Mouse (Mus musculus): Measurements from ENCODE around the gene Sulf2. TPM values are rescaled to one million over a fixed set of nuclear protein-coding genes. Genes with fewer than 3 reads are reported as not detected.
A peak's percentile ranks its signal among the peaks of the same experiment; 100 is the strongest.

Sulf2 gene
- total RNA-seq, 2 experiments from 2014 or later = 59.3 to 60.7 TPM

DNA sequence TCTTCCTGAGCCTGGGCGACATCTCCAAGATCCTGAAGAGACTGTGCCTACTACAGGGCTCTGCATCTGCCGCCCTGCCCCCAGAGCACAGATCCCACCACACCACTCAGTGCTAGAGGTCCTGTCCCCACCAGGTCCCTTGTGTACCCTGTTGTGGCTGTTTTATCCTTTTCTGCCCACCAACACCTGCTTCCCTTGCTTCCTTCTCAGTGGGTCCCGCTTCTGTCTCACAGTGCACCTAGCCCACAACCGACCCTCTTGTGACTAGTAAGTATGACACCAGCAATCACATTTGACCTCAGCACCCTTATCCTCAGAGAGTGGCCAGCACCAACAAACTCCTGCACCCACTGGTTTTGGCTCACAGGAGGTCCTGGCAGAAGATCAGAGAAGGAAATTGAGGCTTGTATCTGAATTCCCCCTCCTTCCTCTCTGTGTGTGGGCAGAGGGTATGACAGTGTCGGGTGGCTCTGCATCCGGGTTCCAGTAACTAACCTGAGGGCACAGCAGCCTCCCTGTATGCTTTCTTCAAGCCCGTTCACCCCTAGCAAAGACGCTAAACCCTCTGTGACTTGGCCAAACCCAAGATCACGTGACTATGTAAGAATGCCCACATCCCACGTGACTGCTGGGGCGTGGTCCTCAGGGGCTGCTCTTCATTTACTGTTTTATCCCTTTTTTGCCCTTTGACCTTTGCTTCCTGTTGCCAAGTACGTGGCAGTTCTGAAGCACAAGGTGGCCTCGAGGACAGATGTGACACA, 29.8 kb downstream of the Sulf2 start:
- DNase-seq = no peak
- intact Hi-C loops (cut with DNase I) = no loop called here

DNA sequence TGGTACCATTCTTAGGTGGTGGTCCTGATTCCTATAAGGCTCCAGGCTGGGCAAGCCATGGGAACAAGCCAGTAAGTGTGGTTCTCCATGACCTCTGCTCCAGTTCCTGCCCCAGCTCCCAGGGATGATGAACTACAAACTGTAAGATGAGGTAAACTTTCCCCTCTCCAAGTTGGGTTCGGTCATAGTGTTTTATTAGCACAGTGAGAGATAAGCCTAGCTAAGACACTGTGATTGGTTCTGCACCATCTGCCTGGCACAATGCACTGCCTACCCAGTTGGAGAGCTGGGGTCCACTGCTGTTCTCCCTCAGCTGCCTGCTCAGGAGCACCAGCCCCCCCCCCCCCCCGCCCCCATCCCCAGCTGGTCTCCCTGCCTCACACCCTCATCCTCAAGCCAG, 30.4 kb downstream of the Sulf2 start:
- DNase-seq = no peak
- intact Hi-C loops (cut with DNase I) = no loop called here

DNA sequence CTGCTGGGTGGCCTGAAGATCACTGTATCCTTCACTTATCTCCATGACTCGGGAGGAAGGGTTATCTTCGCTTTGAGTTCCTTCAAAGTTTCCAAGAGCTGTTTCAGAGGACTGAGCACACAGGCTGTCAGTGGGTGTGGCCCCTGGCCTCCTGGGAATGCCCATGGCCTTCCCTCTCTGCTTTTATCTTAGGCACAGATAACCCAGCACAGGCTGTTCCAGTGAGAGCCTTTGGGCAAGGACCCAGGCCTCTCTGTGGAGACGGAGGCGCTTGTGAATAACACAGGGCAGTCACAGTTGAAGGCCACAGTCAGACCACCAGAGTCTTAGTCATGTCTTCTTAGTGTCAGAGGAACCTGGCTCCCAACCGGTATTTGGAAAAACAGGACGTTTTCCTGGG, 32.7 kb downstream of the Sulf2 start:
- peak; percentile 75 to 82 for DNase-seq
- intact Hi-C loops (cut with DNase I) = no loop called here

DNA sequence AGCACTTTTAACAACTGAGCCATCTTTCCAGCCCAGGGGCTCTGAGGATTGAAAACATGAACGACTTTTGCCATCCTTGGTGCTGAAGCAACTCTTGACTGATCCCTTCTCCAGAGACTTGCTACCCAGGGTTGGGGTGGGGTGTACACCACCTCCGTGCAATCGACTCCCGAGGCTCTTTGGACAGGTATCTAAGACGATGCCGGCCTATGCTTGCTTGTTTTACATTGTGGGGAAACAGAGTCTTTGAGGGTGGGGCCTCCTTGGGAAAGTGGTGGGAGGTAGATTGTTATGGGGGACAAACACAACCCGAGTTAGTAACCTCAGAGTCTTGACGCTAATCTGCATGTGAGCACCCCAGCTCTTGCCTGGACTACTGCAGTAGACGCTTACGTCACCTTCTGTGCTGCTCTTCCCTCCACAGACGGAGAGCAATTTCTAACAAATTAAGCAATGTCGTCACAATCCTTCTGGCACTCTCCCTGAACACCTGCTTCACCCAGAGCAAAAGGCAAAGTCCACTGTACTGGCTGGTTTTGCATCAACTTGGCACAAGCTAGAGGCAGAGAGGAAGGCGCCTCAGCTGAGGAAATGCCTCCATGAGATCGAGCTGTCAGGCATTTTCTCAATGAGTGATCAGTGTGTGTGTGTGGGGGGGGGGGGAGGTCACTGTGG, 33.6 kb downstream of the Sulf2 start:
- intact Hi-C loops (cut with DNase I) = no loop called here
- no peak for DNase-seq

DNA sequence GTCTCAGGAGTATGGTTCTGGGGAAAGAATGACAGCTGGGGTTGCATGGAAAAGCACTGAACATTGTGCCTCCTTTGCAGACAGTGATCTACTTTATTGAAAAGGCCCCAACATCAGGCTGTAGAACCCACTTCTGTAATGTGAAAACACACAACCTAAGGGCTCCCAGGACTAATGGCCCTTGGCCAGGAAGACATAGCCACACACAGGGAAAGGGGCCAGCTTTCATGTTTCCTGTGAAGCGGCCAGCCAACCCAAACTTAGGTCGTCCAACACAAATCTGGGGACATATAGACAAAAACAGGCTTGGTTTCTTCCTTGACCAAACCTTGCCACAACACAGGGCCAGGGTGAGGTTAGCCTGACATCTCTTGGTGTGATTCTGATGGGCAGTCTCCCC, 35.5 kb downstream of the Sulf2 start:
- no peak for DNase-seq
- intact Hi-C loops (cut with DNase I) = no loop called here

DNA sequence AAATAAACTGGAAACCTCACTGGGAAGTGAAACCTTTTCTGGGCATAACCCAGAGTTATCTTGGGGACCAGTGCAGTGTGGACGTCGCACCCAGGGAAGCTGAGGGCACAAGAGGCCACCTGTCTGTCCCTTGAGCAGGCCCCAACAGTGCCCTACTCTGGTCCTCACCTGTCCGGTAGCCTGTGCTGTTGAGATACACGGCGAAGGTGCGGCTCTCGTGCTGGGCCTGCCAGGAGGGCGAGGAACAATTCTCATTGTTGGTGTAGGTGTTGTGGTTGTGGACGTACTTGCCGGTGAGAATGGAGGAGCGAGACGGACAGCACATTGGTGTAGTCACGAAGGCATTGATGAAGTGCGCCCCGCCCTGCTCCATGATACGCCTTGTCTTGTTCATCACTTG, 38.8 kb downstream of the Sulf2 start:
- DNase-seq = no peak
- intact Hi-C loops (cut with DNase I) = no loop called here

DNA sequence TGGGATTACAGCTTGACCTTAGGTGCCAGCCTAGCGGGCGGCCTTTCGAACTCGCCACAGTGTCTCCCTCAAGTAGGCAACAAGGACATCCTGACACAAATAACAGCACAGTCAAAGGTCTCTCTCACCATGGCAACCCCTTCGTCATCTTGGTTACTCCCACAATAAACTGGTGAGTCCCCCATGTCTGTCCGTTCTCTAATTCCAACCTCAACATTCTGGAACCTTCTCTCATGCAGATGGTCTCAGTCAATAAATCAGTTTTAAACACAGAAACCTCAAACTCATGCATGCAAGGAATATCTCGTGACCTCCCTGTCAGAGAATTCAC, 39.2 kb downstream of the Sulf2 start:
- no peak for DNase-seq

DNA sequence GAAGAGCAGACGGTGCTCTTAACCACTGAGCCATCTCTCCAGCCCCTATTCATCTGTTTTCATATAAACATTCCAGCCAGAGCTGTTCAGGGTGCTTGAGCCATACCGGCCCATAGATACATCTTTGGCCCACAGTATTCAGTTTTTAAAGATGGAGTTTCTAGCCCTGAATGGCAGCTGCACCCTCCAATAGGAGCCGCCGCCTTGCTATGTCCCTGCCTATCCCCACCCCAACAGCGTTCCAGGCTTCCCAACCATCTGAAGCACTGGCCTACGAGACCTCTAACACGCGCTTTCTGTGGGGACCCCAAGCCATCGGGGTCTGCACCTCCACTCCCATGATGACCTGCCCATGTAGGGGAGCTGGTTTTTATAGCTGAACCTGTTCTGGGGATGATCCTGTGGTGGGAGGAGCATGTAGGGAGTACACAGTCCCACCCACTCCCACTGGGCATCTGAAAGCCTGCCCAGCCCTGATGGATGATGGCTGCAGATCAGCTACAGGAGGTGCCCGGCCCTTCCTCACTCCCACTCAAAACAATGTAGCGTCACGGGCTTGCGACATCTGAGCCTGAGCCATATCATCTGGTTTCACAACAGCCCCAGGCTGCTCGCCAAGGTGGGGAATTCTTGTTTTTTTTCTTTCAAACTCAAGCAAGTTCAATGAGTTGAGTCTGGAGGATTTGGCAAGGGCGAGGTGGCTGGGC, 39.7 kb downstream of the Sulf2 start:
- peak; percentile 80 to 82 for DNase-seq

More for the DNA sequence above, 39.2 kb downstream of the Sulf2 start:
- intact Hi-C loops (cut with DNase I) = no loop called here

DNA sequence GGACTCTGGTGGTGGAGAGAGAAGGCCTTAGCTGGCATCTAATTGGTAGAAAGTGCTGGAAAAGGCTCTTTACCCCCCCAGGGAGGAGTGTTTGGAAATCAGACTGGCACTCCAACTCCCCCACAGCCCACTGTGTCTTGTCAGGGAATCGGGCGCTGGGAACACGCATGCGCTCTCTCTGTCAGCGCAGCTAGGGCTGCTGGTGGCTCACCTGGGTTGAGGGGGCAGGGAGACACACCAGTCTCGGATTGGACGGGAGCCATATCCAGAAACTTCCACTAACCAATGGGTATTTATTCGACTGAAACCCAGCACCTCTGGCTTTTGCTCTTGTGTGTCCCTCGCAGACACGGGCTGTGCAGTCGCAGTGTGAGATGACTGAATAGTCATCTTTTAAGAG, 42.5 kb downstream of the Sulf2 start:
- intact Hi-C loops (cut with DNase I) = no loop called here
- no peak for DNase-seq

More for the DNA sequence above, 39.7 kb downstream of the Sulf2 start:
- intact Hi-C loops (cut with DNase I) = no loop called here

DNA sequence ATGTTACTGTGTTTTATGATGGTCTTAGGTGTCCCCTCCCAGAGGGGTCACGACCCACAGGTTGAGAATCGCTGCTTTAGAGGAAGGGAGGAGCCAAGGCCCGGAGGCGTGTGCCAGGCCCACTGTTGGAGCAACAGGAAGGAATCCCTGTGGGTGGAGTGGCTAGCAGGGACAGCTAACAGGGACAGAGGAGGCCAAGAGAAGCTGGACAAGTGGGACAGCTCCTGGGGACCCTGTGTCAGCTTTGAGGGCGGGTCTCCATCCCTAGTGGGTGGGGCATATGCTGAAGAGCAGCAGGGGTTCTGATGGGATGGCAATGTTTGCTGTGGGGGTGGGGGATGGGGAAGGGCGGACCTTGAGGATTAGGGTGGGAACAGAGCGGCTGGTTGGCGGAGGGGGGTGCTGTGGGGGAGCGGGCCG, 43.6 kb downstream of the Sulf2 start:
- intact Hi-C loops (cut with DNase I) = no loop called here
- DNase-seq = no peak

DNA sequence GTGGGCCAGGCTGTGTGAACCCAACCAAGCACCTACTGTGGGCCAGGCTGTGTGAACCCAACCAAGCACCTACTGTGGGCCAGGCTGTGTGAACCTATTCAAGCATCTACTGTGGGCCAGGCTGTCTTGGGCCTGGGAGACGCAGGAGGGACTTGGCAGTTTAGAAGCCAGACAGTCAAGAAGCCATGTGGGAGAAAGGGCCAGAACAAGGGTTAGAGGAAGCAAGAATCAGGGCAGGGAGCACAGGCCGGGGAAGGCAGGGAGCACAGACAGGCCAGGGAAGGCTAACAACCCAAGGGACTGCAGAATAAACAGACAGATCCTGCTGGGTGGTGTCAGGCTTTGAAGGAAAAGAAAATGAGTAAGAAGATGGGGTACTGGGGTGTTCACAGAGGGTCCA, 44.2 kb downstream of the Sulf2 start:
- no peak for DNase-seq
- intact Hi-C loops (cut with DNase I) = no loop called here

DNA sequence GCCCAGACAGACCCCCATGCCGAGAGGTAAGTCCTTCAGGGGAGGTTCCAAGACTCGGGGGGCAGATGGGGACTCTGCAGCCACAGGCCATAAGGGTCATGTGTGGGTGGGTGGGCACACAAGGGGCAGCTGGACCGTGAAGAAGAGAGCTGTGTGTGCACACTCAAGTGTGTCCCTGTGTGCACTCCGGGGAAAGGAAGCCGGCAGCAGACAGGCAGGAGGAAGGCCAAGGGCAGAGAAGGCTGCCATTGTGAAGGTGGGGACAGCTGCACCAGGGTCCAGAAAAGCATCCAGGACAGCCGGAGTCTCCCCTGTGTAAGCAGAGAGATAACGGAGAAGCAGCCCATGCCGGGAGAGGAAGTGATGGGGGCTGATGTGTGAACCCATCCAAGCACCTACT, 44.7 kb downstream of the Sulf2 start:
- DNase-seq = no peak
- intact Hi-C loops (cut with DNase I) = no loop called here

DNA sequence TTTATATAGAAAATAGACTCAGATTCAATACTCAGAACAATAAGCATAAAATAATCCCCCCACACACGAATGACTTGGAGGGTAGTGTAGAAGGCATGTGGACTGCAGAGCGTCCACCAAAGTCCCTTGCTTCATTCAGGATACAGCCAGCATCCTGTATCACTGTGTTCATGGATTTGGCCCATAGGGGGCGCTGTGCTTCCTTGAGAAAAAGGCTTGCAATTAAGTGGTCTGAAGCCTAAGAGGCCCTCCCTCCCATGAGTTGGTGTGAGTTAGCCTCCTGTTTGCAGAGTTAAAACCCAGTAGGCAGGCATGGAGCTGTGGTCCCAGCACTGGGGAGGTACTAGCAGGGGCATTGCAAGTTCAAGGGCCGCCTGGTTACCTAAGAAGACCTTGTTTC, 47.1 kb downstream of the Sulf2 start:
- DNase-seq = peak; percentile 87 to 93
- intact Hi-C loops (cut with DNase I) = loop anchor here (2.0 to 10.0 kb wide), 4 partner anchors 46 to 676 kb away; partner anchors contain the start of gene Sulf2

DNA sequence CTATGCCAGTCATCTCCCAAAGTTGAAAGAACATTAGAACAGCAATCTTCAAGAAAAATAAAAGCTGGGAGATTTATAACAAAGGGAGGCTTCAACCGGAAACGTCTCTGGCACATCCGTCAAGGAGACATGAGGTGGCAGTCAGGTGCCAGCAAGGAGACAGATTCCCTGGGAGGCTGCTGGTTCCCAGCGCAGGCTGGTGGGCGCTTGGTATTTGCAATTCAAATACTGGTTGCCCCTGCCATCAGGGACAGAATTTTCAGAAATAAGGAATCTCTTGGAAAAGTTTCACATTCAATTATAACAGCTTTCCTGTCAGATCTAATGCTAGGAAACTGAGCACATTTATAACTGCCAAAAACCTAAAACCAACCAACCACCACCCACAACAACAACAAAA, 47.6 kb downstream of the Sulf2 start:
- intact Hi-C loops (cut with DNase I) = loop anchor here (2.0 to 10.0 kb wide), 4 partner anchors 47 to 677 kb away; partner anchors contain the start of gene Sulf2

DNA sequence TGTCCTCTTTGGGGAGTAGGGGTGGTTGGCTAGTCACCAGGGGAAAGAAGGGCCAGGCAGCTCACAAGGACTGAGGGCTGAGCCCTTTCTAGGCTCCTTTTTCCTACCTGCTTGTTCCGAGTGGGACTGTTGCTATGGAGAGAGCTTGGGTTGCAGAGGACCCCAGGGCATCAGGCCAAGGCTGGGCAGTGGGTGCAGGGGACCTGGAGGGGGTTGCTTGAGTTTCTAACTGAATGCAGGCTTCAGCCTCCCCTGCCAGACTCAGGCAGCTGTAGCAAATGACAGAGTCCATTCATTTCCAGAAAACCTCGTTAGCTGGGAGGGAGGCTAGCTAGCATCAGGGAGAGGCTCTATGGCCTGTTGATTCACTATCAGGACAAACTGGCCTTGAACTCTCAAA, 48.8 kb downstream of the Sulf2 start:
- no peak for DNase-seq
- intact Hi-C loops (cut with DNase I) = loop anchor here (5.0 to 10.0 kb wide), 2 partner anchors 336 to 678 kb away; no protein-coding TSS in a partner anchor

More for the DNA sequence above, 47.6 kb downstream of the Sulf2 start:
- no peak for DNase-seq

DNA sequence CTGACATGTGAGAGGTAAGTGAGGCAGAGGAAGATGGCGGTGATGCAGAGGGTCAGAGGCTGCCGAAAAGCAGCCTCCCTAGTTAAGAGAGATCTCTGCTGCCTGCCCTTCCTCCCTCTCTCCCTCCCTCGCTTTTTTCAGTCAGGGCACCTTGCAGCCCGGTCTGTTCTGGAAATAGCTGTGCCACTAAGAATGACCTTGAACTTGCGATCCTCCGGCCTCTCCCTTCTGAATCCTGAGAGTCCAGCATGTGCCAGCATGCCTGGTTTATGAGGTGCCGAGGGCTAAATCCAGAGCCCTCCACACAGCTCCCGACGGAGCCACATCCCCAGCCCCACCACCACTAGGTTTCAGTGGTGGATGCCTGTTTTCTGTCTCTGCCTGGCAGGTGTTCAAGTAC, 49.6 kb downstream of the Sulf2 start:
- no peak for DNase-seq
- intact Hi-C loops (cut with DNase I) = loop anchor here (5.0 to 10.0 kb wide), 2 partner anchors 336 to 679 kb away; no protein-coding TSS in a partner anchor

DNA sequence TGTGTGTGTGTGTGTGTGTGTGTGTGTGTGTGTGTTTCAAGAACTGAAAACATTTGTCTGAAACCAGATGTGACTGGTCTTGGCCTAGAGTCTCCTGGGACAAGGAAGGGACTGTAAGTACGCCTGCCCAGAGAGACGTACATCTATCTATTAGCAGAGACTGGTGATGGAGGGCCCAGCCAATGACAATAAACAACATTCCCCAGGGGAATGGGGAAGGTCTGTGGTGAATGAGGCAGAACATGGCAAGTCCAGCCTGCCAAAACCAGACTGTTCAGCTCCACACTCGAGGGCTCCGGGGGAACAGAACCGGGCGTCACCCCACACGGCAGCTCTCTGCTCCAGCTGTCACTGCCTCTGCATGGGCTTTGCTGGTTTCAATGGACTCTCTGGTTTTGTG, 52.6 kb downstream of the Sulf2 start:
- intact Hi-C loops (cut with DNase I) = loop anchor here (10.0 kb wide), 1 partner anchor 682 kb away; no protein-coding TSS in a partner anchor
- peak; percentile 46 to 47 for DNase-seq

DNA sequence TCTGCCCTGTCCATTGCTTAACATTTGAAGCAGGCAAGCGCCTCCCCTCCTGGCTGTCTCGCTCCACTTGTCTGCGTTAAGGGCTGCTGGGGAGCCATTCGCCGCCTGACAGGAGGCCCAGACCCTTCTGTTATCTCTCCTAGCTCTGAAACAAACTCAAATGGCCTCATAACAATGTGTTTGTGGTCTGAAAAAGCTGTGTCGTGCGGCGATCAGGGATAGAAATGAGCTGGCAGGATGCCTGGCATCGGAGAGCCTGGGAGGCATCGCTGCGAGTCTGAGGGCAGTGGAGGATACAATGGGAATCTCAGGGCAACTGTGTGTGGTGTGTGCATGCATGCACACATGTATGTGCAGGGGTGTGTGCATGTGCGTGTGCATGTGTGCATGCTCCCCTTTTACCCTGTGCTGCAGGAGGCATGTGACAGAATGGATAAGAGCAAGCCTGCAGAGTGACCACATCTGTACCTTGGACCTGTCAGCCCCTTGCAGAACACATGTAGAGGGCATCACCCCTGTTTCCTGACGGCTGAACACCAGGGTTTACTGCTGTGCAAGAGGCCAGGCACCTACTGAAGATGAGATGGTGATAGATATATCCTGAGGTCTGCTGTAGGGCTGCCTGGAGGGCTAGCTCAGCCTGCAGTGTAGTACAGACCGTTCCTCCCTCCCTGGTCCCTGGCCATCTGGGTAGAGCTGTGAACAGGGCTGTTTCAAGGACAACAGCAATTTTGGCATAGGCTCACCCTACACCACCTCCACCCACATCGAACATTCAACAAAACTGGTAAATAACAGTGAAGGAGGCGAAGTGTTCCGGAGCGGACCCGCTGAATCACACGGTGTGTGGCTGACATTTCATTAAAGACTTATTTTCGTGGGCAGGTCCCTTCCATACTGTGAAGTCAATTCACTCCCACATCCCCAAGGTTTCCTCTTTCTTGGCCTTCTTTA, 54.9 kb downstream of the Sulf2 start:
- no peak for DNase-seq
- intact Hi-C loops (cut with DNase I) = loop anchor here (10.0 kb wide), 1 partner anchor 684 kb away; no protein-coding TSS in a partner anchor

DNA sequence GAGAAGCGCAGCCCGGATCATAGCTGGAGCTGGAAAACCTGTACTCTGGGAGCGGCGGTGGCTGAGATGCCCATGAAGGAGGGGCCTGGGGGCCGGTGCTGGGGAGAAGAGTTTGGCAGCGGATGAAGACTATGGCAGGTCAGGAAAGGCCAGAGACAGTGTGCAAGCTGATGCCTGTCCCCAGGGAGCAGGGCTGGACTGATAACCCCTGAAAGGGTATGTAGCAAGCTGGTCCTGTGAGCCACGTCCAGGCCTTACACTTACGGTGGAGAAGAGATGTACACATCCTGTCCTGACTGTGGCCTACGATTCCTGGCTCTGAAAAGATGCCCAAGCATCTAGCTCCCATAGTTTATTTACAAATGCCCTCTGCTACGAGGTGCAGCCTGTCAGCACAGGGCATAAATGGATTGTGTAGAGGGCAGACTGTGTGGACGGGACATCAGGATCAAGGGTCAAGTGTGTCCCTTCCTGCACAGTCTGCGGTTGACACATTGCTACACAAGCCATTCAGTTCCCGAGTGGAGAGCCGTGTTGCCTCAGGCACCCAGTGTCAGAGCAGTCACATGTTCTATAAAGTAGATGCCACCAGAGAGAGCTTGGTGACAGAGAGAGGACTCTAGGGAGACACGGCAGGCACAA, 57.0 kb downstream of the Sulf2 start:
- intact Hi-C loops (cut with DNase I) = no loop called here
- no peak for DNase-seq
